Mouse (Mus musculus) left cerebral cortex, postnatal 10 days (tissue): ENCODE data around the gene Krtap9-3. TPM values are rescaled to one million over a fixed set of nuclear protein-coding genes. Genes with fewer than 3 reads are reported as not detected.

Experiments
- DNase-seq, 2 experiments: peaks; one replicate each; pipeline ENCODE4 v3.0.0; 2021 to 2022; ENCODE audit warnings: low spot score in 2 of 2, mixed read lengths in 1 of 2; ENCODE audit errors: extremely low spot score in 1 of 2
- intact Hi-C: fragments of 180-260 bp; cut with DNase I; formaldehyde crosslinking; loops from one replicate; pipeline ENCODE4 v1.15.1; 2025
- total RNA-seq, 2 experiments: library from RNA; stranded (reverse); gene quantifications; 2 replicates each; pipeline ENCODE4 v1.2.3; 2021

The Krtap9-3 gene
- total RNA-seq, 2 experiments from 2014 or later, result not detected

DNA sequence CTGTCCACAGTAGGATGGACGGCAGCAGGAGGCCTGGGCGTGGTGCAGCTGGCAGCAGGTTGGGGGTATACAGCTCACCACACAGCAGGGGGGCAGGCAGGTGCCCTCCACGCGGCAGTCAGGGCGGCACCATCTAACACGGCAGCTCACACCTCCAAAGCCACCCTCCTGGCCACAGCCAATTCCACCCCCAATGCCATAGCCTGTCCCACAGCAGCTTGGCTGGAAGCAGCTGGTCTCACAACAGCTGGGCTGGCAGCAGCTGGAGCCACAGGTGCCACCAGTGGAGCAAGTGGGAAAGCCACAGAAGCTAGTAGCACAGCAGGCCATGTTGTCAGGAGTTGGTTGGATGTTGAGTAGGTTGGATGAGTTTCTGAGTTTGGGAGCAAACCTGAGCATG is 17.3 kb downstream of the Krtap9-3 start, which contains the start of gene Krtap1-5:
Krtap1-5 (minus strand) TSS at position 381 of the 400 bp plus-strand sequence.
- no peak for DNase-seq
- intact Hi-C loops, result no loop called here

DNA sequence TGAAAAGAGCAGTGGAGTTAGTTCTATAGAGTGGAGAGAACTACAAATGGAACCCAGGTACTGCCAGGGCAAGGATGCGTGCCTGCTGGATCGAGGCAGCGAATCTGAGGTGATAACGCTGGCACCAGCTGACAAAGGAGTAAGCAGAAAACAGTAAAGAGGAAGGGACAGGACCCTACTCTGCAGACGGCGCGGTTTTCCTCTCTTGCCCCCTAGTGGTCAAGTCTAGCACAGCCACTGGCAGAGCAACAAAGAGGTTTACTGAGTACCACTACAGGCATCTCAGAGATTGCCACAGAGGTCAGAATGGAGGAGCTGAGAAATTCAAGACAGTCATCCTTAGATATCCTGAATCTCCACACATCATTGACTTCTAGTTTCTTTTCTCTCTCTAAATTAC is 23.8 kb downstream of the Krtap9-3 start:
- intact Hi-C loops, result loop anchor here (5.0 kb wide), 1 partner anchor 107 kb away; no protein-coding TSS in a partner anchor
- DNase-seq, result peak; percentile 42 to 63

DNA sequence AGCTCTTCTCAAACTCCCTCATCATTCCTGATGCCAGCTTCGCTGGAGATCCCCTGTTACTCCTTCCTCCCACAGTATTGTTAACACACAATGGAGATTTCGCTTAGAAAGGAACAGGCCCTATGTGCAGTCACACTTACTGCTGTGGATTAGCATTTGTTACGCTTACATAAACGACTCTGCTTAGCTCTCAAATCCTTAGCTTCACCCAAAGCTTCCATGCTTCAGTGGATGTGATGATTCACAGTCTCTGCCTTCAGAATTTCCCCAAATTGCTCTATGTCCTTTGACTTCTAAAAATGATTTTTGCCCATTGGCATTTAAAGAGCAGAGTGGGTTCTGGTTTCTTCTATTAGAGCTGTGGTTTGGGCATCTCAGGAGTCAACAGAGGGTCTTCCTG is 24.7 kb downstream of the Krtap9-3 start:
- no peak for DNase-seq
- intact Hi-C loops, result loop anchor here (5.0 kb wide), 1 partner anchor 106 kb away; no protein-coding TSS in a partner anchor

DNA sequence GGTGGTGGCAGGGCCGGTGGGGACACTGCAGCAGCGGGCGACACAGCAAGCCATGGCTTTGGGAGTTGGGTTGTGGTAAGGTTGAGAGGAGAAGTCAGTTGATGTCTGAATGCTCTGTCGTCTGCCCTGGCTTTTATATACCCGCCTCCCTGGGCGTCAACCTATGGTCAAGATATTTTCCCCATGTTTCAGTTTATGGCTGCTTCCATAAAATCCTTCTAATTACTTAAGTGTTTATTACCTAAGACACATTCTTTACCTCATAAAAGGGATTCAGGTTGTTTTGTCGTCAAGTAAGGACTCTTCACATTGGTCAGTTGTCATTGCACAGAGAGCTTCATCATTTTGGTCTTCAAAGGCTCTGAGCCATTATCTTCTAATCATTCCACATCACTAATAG is 31.4 kb downstream of the Krtap9-3 start, which contains the start of gene Krtap3-1:
Krtap3-1 (minus strand) TSS at position 101 of the 400 bp plus-strand sequence.
- no peak for DNase-seq
- intact Hi-C loops, result no loop called here

- no peak for DNase-seq
Measured at GRCm38 (mm10) chr11:99562580-99562979, 35.3 kb downstream of the Krtap9-3 start.

GRCm38 (mm10) chr11:99559366-99559765 is 38.5 kb downstream of the Krtap9-3 start, which contains the start of gene Gm11939:
TSS of gene Gm11939 (minus strand) at chr11:99559466.
- DNase-seq, result no peak
- intact Hi-C loops, result no loop called here

More at GRCm38 (mm10) chr11:99562580-99562979, 35.3 kb downstream of the Krtap9-3 start:
- intact Hi-C loops, result no loop called here

- no peak for DNase-seq
- intact Hi-C loops, result no loop called here
Measured at GRCm38 (mm10) chr11:99557976-99558745, 39.7 kb downstream of the Krtap9-3 start.

DNA sequence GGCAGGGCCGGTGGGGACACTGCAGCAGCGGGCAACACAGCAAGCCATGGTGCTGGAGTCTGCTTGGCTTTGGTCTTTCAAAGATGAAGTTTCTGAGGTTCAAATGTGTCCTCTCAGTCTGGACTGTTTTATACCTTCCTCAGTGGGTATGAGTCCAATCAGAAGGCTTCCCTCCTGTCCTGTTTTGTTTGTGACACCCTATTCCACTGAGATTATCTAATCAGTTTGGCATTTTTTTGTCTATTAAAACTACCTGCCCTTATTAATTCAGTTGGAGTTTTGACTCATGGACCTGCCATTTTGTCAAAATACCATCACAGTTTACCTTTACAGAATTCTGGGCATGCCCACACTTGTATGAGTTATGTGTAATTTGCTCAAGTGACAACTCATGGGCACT is 41.2 kb downstream of the Krtap9-3 start, which contains the start of gene Krtap3-2:
Krtap3-2 (minus strand) TSS at position 101 of the 400 bp plus-strand sequence.
- no peak for DNase-seq
- intact Hi-C loops, result no loop called here

DNA sequence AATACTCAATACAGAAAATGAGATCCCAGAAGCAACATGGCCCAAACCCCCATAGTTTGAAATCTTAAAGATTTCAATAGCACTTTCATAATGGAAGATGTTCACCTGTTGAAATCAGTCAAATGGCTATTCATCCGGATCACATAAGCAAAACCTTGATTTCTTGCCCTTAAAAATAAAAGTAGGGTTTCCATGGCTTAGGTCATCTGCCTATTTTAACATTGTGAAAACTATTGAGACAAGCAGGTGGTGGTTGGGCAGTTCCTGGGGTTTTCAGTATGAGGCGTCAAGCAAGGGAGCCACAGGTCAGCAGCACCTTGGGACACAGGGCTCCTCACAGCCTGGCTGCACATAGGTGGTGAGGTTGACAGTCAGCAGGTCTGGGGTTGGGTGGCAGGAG is 41.7 kb downstream of the Krtap9-3 start:
- intact Hi-C loops, result no loop called here
- DNase-seq, result no peak

DNA sequence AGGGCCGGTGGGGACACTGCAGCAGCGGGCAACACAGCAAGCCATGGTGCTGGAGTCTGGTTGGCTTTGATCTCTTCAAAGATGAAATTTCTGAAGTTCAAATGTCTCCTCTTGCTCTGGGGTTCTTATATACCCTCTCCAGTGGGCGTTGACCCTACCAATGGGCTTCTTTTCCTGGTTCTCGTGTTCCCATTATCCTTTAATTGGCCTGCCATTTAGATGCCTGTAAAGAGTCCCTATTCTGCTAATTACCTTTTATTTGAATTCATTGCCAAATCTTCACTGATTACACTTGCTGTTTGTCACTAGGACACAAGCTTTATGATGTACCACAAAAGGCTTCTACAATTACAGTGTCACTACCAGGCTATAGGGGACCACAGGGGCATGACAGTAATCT is 47.1 kb downstream of the Krtap9-3 start, which contains the start of gene Krtap3-3:
Krtap3-3 (minus strand) TSS at position 101 of the 400 bp plus-strand sequence.
- intact Hi-C loops, result no loop called here
- no peak for DNase-seq

- intact Hi-C loops, result no loop called here
Measured at GRCm38 (mm10) chr11:99547892-99548291, 50.0 kb downstream of the Krtap9-3 start.

More at GRCm38 (mm10) chr11:99547892-99548291, 50.0 kb downstream of the Krtap9-3 start:
- no peak for DNase-seq

Other genes starting within 250 kb of the Krtap9-3 start
- gene Krt27, start 247.0 kb downstream of the Krtap9-3 start, total RNA-seq, result not detected
- under 1 TPM in 1 of 2 experiments, not detected in 1; 0.28 TPM for gene Krt28, start 223.2 kb downstream of the Krtap9-3 start, total RNA-seq
- gene Krt10, start 208.7 kb downstream of the Krtap9-3 start, total RNA-seq, result 10 to 100 TPM; 10.6 to 11.3 TPM
- 1 to 10 TPM; 6.0 to 6.3 TPM for gene Krt12, start 175.8 kb downstream of the Krtap9-3 start, total RNA-seq
- not detected for gene Krt20, start 160.0 kb downstream of the Krtap9-3 start, total RNA-seq
- gene Krt23, start 105.0 kb downstream of the Krtap9-3 start, total RNA-seq, result not detected
- not detected for gene Krt39, start 76.8 kb downstream of the Krtap9-3 start, total RNA-seq
- gene Krt40, start 54.9 kb downstream of the Krtap9-3 start, total RNA-seq, result not detected
- gene Krtap3-3, start 47.2 kb downstream of the Krtap9-3 start, total RNA-seq, result not detected
- not detected for gene Krtap3-2, start 41.3 kb downstream of the Krtap9-3 start, total RNA-seq
- gene Gm11939, start 38.6 kb downstream of the Krtap9-3 start, total RNA-seq, result not detected
- gene Krtap3-1, start 31.5 kb downstream of the Krtap9-3 start, total RNA-seq, result not detected
- gene Krtap1-5, start 17.1 kb downstream of the Krtap9-3 start, total RNA-seq, result not detected
- gene Krtap1-4, start 14.5 kb downstream of the Krtap9-3 start, total RNA-seq, result not detected
- not detected for gene Krtap1-3, start 6.8 kb downstream of the Krtap9-3 start, total RNA-seq
- gene Gm11938, start 5.2 kb upstream of the Krtap9-3 start, total RNA-seq, result not detected
- gene Gm11937, start 12.1 kb upstream of the Krtap9-3 start, total RNA-seq, result not detected
- gene Krtap2-4, start 16.7 kb upstream of the Krtap9-3 start, total RNA-seq, result not detected
- not detected for gene Gm11562, start 22.3 kb upstream of the Krtap9-3 start, total RNA-seq
- not detected for gene Krtap4-1, start 30.1 kb upstream of the Krtap9-3 start, total RNA-seq
- gene Krtap4-2, start 37.0 kb upstream of the Krtap9-3 start, total RNA-seq, result not detected
- not detected for gene Krtap4-7, start 46.0 kb upstream of the Krtap9-3 start, total RNA-seq
- gene Gm11555, start 52.1 kb upstream of the Krtap9-3 start, total RNA-seq, result not detected
- gene Gm11563, start 60.9 kb upstream of the Krtap9-3 start, total RNA-seq, result not detected
- not detected for gene Krtap4-6, start 67.9 kb upstream of the Krtap9-3 start, total RNA-seq
- gene Gm14190, start 92.6 kb upstream of the Krtap9-3 start, total RNA-seq, result not detected
- not detected for gene Gm14180, start 136.2 kb upstream of the Krtap9-3 start, total RNA-seq
- not detected for gene Gm11595, start 174.8 kb upstream of the Krtap9-3 start, total RNA-seq
- gene Krtap4-8, start 182.6 kb upstream of the Krtap9-3 start, total RNA-seq, result not detected
- not detected for gene Krtap4-9, start 187.1 kb upstream of the Krtap9-3 start, total RNA-seq
- not detected for gene Gm11596, start 195.4 kb upstream of the Krtap9-3 start, total RNA-seq
- not detected for gene Gm11569, start 200.8 kb upstream of the Krtap9-3 start, total RNA-seq
- gene Gm11554, start 206.3 kb upstream of the Krtap9-3 start, total RNA-seq, result not detected
- gene Krtap4-13, start 211.8 kb upstream of the Krtap9-3 start, total RNA-seq, result not detected
- not detected for gene Gm11564, start 217.6 kb upstream of the Krtap9-3 start, total RNA-seq
- not detected for gene 2300003K06Rik, start 240.0 kb upstream of the Krtap9-3 start, total RNA-seq